Mouse (Mus musculus) lung, embryonic 16.5 days (tissue): ENCODE data around the gene Bckdhb. TPM values are rescaled to one million over a fixed set of nuclear protein-coding genes. Genes with fewer than 3 reads are reported as not detected.
"Not testable (repeated sequence)": the region's sequence is repeated elsewhere in the genome, so short reads cannot be mapped to it uniquely, and the experiment has no call there.

Experiments
- ATAC-seq: fragments of 200-750 bp; cut with Nextera tagmentation; 2 replicates; pipeline ENCODE4 v1.8.0; 2017; ENCODE audit warnings: low read depth, mild to moderate bottlenecking, moderate library complexity
- H3K27ac ChIP-seq: fragments of 300-500 bp; sonication (generic); 2 replicates; pipeline ENCODE4 v1.5.1; 2014; ENCODE audit warnings: mild to moderate bottlenecking, control low read depth, low read length
- H3K27me3 ChIP-seq: fragments of 300-500 bp; sonication (generic); 2 replicates; pipeline ENCODE4 v1.6.1; 2014; ENCODE audit warnings: low read depth, low read length, mixed read lengths; ENCODE audit not compliant: control insufficient read depth, insufficient read depth
- H3K36me3 ChIP-seq: fragments of 300-500 bp; sonication (generic); 2 replicates; pipeline ENCODE4 v1.6.1; 2014; ENCODE audit warnings: low read length; ENCODE audit not compliant: control insufficient read depth, insufficient read depth
- H3K4me1 ChIP-seq: fragments of 300-500 bp; sonication (generic); replicated peaks from 2 replicates; pipeline ENCODE4 v1.6.1; 2014; ENCODE audit warnings: low read length, mixed read lengths; ENCODE audit not compliant: control insufficient read depth, insufficient read depth
- H3K4me2 ChIP-seq: fragments of 300-500 bp; sonication (generic); 2 replicates; pipeline ENCODE4 v1.6.1; 2014; ENCODE audit warnings: low read depth, low read length, control low read depth
- H3K4me3 ChIP-seq: fragments of 300-500 bp; sonication (generic); 2 replicates; pipeline ENCODE4 v1.5.1; 2014; ENCODE audit warnings: mild to moderate bottlenecking, low read length, control low read depth
- H3K9ac ChIP-seq: fragments of 300-500 bp; sonication (generic); 2 replicates; pipeline ENCODE4 v1.6.1; 2014; ENCODE audit warnings: low read length, control low read depth
- H3K9me3 ChIP-seq: fragments of 300-500 bp; sonication (generic); 2 replicates; pipeline ENCODE4 v1.6.1; 2016; ENCODE audit warnings: low read length; ENCODE audit not compliant: control insufficient read depth
- WGBS: fragments of 180-500 bp; shearing (Covaris S2); extraction: QIAGEN DNeasy Blood & Tissue Kit; methylation state at CpG from one replicate; pipeline ENCODE4 v1.1.7; 2014; 5-methylcytosine and 5-hydroxymethylcytosine counted together
- polyA plus RNA-seq: library from polyadenylated mRNA; unstranded; fragments of >200 nt; fragmentation: Nextera tagmentation; extraction: Ambion mirVana; gene quantifications from 2 replicates; pipeline ENCODE4 v1.2.1, GENCODE M21; 2015

Gene Bckdhb
- polyA plus RNA-seq, 1 experiment from 2014 or later = 33.9 TPM

DNA sequence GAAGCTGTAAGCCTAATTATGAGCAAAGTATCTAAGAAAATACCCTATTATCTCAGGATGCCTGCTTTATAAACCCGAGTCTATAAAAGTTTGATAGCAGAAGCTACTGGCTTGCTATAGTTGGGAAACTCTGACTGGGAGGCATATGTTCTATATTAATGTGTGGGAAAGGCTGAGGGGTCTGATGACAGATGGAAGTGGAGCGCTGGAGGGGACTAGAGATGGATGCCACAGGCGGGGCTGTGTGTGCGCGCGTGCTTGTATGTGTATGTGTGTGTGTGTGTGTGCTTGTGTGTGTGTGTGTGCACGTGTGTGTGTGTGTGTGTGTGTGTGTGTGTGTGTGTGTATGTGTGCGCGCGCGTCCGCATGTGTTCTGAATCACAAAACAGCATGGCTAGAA lies 121.4 kb downstream of the Bckdhb start:
- 73% methylated on average over 12 of the region's 12 CpGs for WGBS
- H3K4me3 ChIP-seq = no peak overlapping the region
- H3K9me3 ChIP-seq = no peaks in the 10 kb centered on the region
- H3K27me3 ChIP-seq = no peaks in the 10 kb centered on the region
- no peak overlapping the region for H3K9ac ChIP-seq
- H3K36me3 ChIP-seq = no peaks in the 10 kb centered on the region
- ATAC-seq = no peak
- H3K4me1 ChIP-seq = no peaks in the 10 kb centered on the region
- no peak overlapping the region for H3K27ac ChIP-seq
- no peak overlapping the region for H3K4me2 ChIP-seq

DNA sequence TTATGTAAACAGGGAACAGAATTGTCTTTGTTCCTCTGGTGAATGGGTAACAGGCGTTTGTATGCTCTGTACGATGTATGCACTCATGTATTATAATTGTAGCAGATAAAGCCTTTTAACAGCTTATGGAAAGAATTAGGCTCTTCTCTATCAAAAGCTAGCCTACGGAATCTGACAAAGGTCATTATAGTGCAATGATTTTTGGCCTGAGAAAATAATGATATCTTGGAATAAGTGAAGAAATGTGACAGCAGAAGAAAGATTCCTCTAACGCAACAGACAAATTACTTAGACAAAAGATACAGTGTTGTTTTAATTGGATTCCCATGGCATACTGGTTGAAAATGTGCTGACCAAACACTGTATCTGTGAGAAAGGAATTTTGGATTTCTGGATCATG lies 122.0 kb downstream of the Bckdhb start:
- no peaks in the 10 kb centered on the region for H3K27me3 ChIP-seq
- H3K36me3 ChIP-seq = no peaks in the 10 kb centered on the region
- no peak overlapping the region for H3K4me2 ChIP-seq
- no peaks in the 10 kb centered on the region for H3K4me1 ChIP-seq
- no peak for ATAC-seq
- no peak overlapping the region for H3K4me3 ChIP-seq
- WGBS = 56% methylated on average over 4 of the region's 4 CpGs
- no peak overlapping the region for H3K9ac ChIP-seq
- no peak overlapping the region for H3K27ac ChIP-seq
- no peaks in the 10 kb centered on the region for H3K9me3 ChIP-seq

DNA sequence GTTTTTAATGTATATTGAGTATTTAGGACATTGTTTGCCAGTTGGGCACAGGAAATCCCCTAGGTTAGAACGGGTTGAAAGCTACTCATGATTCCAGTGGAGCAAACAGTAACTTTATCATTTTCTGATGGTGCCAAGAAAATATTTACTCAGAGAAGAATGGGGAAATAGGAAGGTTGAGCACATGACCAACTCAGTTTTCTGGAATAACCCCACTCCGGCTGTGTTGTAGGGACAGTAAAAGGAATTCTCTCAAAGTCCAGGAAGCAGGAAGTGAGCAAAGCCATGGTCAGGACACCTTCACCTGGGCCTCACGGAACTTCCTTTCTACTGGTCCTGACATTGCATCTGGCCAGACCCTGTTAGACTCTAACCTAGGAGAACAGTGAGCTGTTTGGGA lies 122.5 kb downstream of the Bckdhb start:
- H3K9me3 ChIP-seq = no peaks in the 10 kb centered on the region
- no peak overlapping the region for H3K9ac ChIP-seq
- H3K27me3 ChIP-seq = no peaks in the 10 kb centered on the region
- WGBS = 55% methylated on average over 3 of the region's 3 CpGs
- no peak for ATAC-seq
- no peak overlapping the region for H3K27ac ChIP-seq
- H3K36me3 ChIP-seq = no peaks in the 10 kb centered on the region
- no peaks in the 10 kb centered on the region for H3K4me1 ChIP-seq
- no peak overlapping the region for H3K4me3 ChIP-seq
- H3K4me2 ChIP-seq = no peak overlapping the region

DNA sequence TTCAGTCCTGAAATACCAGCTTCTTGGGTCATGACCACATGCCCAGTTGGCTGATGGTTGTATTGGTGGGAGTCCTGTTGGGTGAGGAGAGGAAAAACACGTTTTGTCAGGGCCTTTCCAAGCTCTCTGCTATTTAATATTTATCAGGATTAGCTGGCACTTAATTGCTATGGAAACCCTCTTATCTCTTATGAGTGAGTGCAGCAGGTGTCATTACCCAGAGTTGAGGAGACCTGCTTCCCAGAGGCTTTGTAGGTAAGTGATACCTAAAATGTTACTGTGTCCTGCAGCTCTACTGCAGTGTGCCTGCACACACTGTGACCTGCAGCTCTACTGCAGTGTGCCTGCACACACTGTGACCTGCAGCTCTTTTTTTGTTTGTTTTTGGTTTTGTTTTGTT lies 124.2 kb downstream of the Bckdhb start:
- ATAC-seq = no peak
- H3K4me3 ChIP-seq = no peak overlapping the region

DNA sequence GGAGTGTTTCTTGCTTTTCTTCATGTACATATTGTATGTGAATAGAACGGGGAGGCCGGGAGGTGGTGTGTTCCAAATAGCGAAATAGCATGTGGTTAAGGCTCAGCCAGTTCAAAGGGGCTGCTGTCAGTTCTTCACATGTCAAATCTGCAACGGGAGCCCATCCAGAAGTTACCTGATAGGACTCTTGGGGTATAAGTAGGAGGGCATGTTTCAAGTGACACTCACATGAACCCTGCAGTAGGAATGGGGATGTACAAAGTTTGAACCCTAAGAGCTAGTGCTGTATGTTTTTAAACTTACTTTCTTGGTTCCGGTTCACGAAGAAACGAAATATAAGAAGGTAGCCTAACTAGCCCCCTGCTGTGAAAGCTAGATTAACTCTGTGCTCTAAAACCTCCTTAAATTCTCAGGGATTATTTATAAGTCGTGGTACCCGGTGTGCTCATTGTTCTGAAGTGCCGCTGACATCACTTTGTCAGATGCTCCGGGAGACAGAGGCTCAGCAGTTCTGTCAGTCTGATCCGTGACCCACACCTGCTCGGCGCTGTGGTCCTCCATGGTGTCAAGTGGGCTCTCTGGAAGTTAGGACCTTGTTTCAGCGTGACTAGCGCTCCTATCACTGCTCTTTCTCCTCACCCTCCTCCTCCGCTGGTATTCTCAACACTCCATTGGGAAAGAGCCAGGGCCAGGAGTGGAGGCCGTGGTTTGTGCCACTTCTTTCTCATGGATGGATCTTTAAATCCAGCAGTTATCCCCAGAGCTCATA lies 126.1 kb downstream of the Bckdhb start:
- Histone ChIP-seq H3K4me2 (no peak overlapping the region), H3K4me1 (no peaks in the 10 kb centered on the region), H3K36me3 (no peaks in the 10 kb centered on the region), H3K9me3 (no peaks in the 10 kb centered on the region), H3K9ac (no peak overlapping the region), H3K27me3 (no peaks in the 10 kb centered on the region), H3K4me3 (no peak overlapping the region), H3K27ac (no peak overlapping the region)
- no peak for ATAC-seq
- WGBS = 75% methylated on average over 18 of the region's 18 CpGs

More for the DNA sequence above, 124.2 kb downstream of the Bckdhb start:
- no peak overlapping the region for H3K4me2 ChIP-seq
- WGBS = 23% methylated on average over 1 of the region's 1 CpGs
- H3K9me3 ChIP-seq = no peaks in the 10 kb centered on the region
- no peaks in the 10 kb centered on the region for H3K4me1 ChIP-seq
- H3K36me3 ChIP-seq = no peaks in the 10 kb centered on the region
- H3K27ac ChIP-seq = no peak overlapping the region
- H3K9ac ChIP-seq = no peak overlapping the region
- no peaks in the 10 kb centered on the region for H3K27me3 ChIP-seq

DNA sequence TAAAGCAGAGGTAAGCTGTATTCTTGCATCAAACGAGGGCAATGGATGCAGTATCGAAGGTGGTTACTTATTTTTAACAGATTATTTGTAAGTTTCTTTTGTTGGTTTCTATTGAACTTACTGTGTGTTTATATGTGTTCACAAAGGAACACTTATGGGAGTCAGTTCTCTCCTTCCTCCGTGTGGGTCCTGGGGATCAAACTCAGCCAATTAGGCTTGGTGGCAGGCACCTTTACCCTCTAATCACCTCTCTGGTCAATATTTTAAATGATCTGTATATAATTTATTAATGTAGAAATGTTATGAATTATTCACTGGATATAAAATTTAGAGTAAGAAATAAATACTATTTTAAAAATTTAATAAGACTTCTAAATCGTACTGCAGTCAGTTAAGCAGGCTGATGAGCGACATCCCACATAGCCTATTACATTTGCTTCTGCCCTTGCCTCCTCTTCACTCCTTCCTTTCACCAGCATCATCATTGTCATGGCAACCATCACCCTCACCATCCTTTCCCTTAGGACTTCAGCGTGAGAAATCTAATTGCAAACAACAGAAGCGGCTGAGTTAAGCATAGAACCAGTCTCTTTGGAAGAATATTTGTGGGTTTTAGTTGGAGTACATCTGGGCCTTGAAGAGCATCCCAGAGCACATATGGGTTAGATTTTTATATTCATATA lies 130.3 kb downstream of the Bckdhb start:
- no peak overlapping the region for H3K4me3 ChIP-seq
- WGBS = 84% methylated on average over 7 of the region's 7 CpGs
- H3K9ac ChIP-seq = no peak overlapping the region
- H3K4me1 ChIP-seq = no peaks in the 10 kb centered on the region
- no peaks in the 10 kb centered on the region for H3K36me3 ChIP-seq
- H3K4me2 ChIP-seq = no peak overlapping the region
- no peaks in the 10 kb centered on the region for H3K9me3 ChIP-seq
- no peak overlapping the region for H3K27ac ChIP-seq
- no peaks in the 10 kb centered on the region for H3K27me3 ChIP-seq
- no peak for ATAC-seq

DNA sequence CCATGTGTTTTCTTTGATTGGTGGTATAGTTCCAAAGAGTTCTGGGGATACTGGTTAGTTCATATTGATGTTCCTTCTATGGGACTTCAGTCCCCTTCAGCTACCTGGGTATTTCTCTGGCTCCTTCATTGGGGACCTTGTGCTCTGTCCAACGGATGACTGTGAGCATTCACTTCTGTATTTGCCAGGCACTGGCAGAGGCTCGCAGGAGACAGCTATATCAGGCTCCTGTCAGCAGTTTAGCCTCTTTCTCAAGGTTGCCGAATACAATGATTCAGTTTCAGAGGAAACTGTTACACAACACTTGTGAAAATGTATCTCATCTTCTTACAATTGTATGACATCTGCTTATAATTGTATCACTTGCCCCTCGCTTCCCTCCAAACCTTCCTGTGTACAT lies 135.8 kb downstream of the Bckdhb start:
- H3K4me3 ChIP-seq, H3K9me3 ChIP-seq, H3K4me1 ChIP-seq, H3K4me2 ChIP-seq, H3K27me3 ChIP-seq, H3K36me3 ChIP-seq, H3K9ac ChIP-seq, ATAC-seq, H3K27ac ChIP-seq: not testable (repeated sequence)
- 80% methylated on average over 4 of the region's 4 CpGs for WGBS

DNA sequence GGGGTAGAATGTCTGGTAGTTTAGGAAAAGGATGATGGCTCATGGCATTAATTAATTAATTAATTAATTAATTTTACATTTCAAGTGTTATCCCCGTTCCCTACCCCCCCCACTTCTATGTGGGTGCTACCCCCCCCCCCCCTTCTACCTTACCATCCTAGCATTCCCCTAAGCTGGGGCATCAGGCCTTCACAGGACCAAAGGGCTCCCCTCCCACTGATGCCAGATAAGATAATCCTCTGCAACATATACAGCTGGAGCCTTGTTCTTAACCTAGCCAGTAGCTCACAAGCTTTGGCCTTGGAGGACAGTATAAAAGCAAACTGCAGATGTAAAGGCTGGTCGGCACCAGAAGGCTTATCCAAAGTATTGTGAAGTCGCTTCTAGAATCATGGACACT lies 138.7 kb downstream of the Bckdhb start:
- Histone ChIP-seq H3K36me3 (no peaks in the 10 kb centered on the region), H3K4me3 (no peak overlapping the region), H3K9ac (no peak overlapping the region), H3K4me1 (peaks cover 10% of the 10 kb centered on the region), H3K27ac (peak overlapping the region; percentile 51), H3K4me2 (no peak overlapping the region), H3K27me3 (no peaks in the 10 kb centered on the region), H3K9me3 (no peaks in the 10 kb centered on the region)
- 83% methylated on average over 3 of the region's 3 CpGs for WGBS
- peak; percentile 28; the same call in 1 of the 2 replicates for ATAC-seq

DNA sequence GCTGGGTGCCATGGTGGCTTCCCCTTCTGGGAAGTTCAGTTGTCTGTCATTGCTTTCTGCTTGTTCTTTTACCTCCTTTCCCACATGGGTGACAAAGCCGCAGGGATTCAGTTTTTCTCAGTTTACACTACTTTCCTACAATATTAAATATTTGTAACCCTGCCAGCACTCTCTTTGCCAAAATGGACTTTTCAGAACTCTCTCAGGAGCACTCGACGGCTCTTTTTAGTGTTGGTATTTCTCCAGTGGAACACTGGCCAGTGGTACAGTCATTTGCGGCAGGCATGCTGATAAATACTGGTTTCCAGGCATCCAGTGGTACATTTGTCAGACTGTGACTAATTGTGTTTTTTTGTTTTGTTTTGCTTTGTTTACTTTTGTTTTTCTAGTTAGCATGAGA lies 139.2 kb downstream of the Bckdhb start:
- H3K9me3 ChIP-seq = no peaks in the 10 kb centered on the region
- no peaks in the 10 kb centered on the region for H3K36me3 ChIP-seq
- peaks cover 10% of the 10 kb centered on the region for H3K4me1 ChIP-seq
- ATAC-seq = peak; percentile 81
- no peak overlapping the region for H3K4me3 ChIP-seq
- H3K27ac ChIP-seq = peak overlapping the region; percentile 51
- no peaks in the 10 kb centered on the region for H3K27me3 ChIP-seq
- 20% methylated on average over 4 of the region's 4 CpGs for WGBS
- no peak overlapping the region for H3K9ac ChIP-seq
- H3K4me2 ChIP-seq = no peak overlapping the region
